10 mouse cellular contexts compared by ENCODE assay signal in the genomic region with DNA sequence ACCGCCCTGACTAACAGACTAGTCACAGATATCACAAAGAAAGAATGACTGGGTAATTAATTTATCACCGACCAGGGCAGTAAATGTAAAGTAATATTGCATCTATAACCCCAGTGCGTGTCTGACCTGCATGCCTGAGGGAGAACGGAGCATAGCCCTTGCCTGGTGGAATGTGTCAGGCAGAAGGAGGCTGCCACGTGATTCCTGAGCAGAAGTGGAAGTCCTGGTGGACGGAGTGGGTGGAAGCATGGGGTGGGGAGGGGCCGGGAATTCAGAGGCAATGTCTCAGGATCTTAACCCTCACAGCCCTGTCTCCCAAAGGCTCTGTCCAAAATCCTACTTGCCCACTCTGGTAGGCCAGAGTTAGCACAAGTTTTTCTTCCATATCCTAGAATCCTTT. TPM values are rescaled to one million over a fixed set of nuclear protein-coding genes. Genes with fewer than 3 reads are reported as not detected.
A peak's percentile ranks its signal among the peaks of the same experiment; 100 is the strongest.
DNase-seq lines count a peak whose midpoint lies in the region; ATAC-seq and TF ChIP-seq lines count a peak whose summit lies in the region.
"Had no signal": no experiment of that assay in that cellular context is flagged by ENCODE, and none has a peak within 500 bp of the region (broad histone marks: within the 10 kb centered on the region; RNA-seq: fewer than 3 reads in every experiment).

No protein-coding gene starts in this region.

- no peak overlapping the region for H3K4me3 ChIP-seq in left cerebral cortex, adult 2 months
- no peak overlapping the region for H3K4me3 ChIP-seq in intestine, embryonic 14.5 days (ENCODE audit: low read depth, low read length)
- 0 out of 2 replicates have a peak overlapping the region, but pooled peaks have one; percentile 18 for H3K4me3 ChIP-seq in limb, embryonic 13.5 days
- H3K4me3 ChIP-seq: liver, embryonic 12.5 days; neural tube, embryonic 12.5 days had no signal

- peak; percentile 10 for DNase-seq in left cerebral cortex, postnatal 4 days
- no peak for DNase-seq in left cerebral cortex, adult 2 months (ENCODE audit: extremely low spot score in 1 of 2, low spot score in 2 of 2)
- DNase-seq in intestine, embryonic 14.5 days (ENCODE audit: low spot score): no peak
- no peak for DNase-seq in adrenal gland, adult 18-20 months (ENCODE audit: low spot score in 2 of 2)
- DNase-seq in thymus, postnatal 36 days: no peak
- no peak for DNase-seq in ovary, adult 18-20 months (ENCODE audit: low spot score)
- no peak for DNase-seq in urinary bladder, postnatal 25 days (ENCODE audit: low spot score)

- TF ChIP-seq CTCF in left cerebral cortex, adult 2 months (IDR thresholded peaks at IDR 0.05): no peak

- ATAC-seq in intestine, embryonic 14.5 days (replicated peaks; ENCODE audit: low FRiP score, low TSS enrichment, low read depth): peak; percentile 67
- peak; percentile 66 for ATAC-seq in limb, embryonic 13.5 days (ENCODE audit: low FRiP score, low read depth)
- ATAC-seq: liver, embryonic 12.5 days had no signal

- peaks cover 37% of the 10 kb centered on the region for H3K4me1 ChIP-seq in intestine, embryonic 14.5 days (replicated peaks; ENCODE audit: control insufficient read depth, insufficient read depth, low read length)
- peaks cover 69% of the 10 kb centered on the region for H3K4me1 ChIP-seq in limb, embryonic 13.5 days

- no peaks in the 10 kb centered on the region for H3K36me3 ChIP-seq in intestine, embryonic 14.5 days (ENCODE audit: control insufficient read depth, insufficient read depth, low read length)
- no peaks in the 10 kb centered on the region for H3K36me3 ChIP-seq in limb, embryonic 13.5 days
- H3K36me3 ChIP-seq: liver, embryonic 12.5 days; neural tube, embryonic 12.5 days had no signal

- no peak overlapping the region for H3K9ac ChIP-seq in intestine, embryonic 14.5 days (ENCODE audit: low read length)
- H3K9ac ChIP-seq in limb, embryonic 13.5 days: 0 out of 2 replicates have a peak overlapping the region, but pooled peaks have one; percentile 31
- H3K9ac ChIP-seq: liver, embryonic 12.5 days; neural tube, embryonic 12.5 days had no signal

- no peak overlapping the region for H3K27ac ChIP-seq in left cerebral cortex, adult 2 months
- peak overlapping the region; percentile 62 for H3K27ac ChIP-seq in intestine, embryonic 14.5 days (ENCODE audit: low read depth)
- peak overlapping the region; percentile 94 for H3K27ac ChIP-seq in limb, embryonic 13.5 days
- H3K27ac ChIP-seq: liver, embryonic 12.5 days; neural tube, embryonic 12.5 days had no signal

- intact Hi-C loops in left cerebral cortex, postnatal 4 days (cut with DNase I): no loop called here
- intact Hi-C loops in left cerebral cortex, adult 2 months (cut with DNase I): no loop called here

- H3K27me3 ChIP-seq in intestine, embryonic 14.5 days (replicated peaks; ENCODE audit: control insufficient read depth, insufficient read depth, low read length): no peaks in the 10 kb centered on the region
- 0 out of 2 replicates have a peak, but pooled peaks cover 7% of the 10 kb centered on the region for H3K27me3 ChIP-seq in limb, embryonic 13.5 days

- H3K4me2 ChIP-seq in intestine, embryonic 14.5 days (ENCODE audit: low read length): no peak overlapping the region
- H3K4me2 ChIP-seq in limb, embryonic 13.5 days (replicated peaks): peak overlapping the region; percentile 53
- H3K4me2 ChIP-seq: liver, embryonic 12.5 days; neural tube, embryonic 12.5 days had no signal

- WGBS in intestine, embryonic 14.5 days: 19% methylated on average over 7 of the region's 7 CpGs
- WGBS in limb, embryonic 13.5 days: 14% methylated on average over 7 of the region's 7 CpGs

- no peaks in the 10 kb centered on the region for H3K9me3 ChIP-seq in intestine, embryonic 14.5 days (ENCODE audit: control insufficient read depth, low read length)
- H3K9me3 ChIP-seq in limb, embryonic 13.5 days: no peaks in the 10 kb centered on the region
- H3K9me3 ChIP-seq: liver, embryonic 12.5 days; neural tube, embryonic 12.5 days had no signal

RNA-seq across cellular contexts. Expression of a gene that starts 3.2 kb away (rescaled TPM):
- 1 to 10 TPM; 3.4 to 3.8 TPM for total RNA-seq in left cerebral cortex, postnatal 4 days (2021)
- total RNA-seq in left cerebral cortex, adult 2 months (2021): 1 to 10 TPM; 2.0 to 2.1 TPM
- 0.99 and 2.2 TPM in 2 replicates for polyA plus RNA-seq in intestine, embryonic 14.5 days (2014; fragmentation: Nextera tagmentation; extraction: Ambion mirVana)
- polyA plus RNA-seq in limb, embryonic 13.5 days (2015; fragmentation: Nextera tagmentation; extraction: Ambion mirVana): 0.83 and 1.3 TPM in 2 replicates
- total RNA-seq in adrenal gland, adult 18-20 months (2021): 1 to 10 TPM; 1.1 to 3.2 TPM
